Mouse (Mus musculus): ENCODE measurements around the gene Hoxd3.

- TF ChIP-seq POLR2A (IDR thresholded peaks at IDR 0.05; ENCODE audit: extremely low read depth, insufficient read depth, low read length), result no peak
- no peak for TF ChIP-seq CTCF (IDR thresholded peaks at IDR 0.05; ENCODE audit: low read depth, low read length)
Measured at GRCm38 (mm10) chr2:74677106-74677505, 34.6 kb upstream of the Hoxd3 start.
